Mouse (Mus musculus) inflammation-experienced regulatory T-cells (primary cell): ENCODE measurements around the gene Timm8b. TPM values are rescaled to one million over a fixed set of nuclear protein-coding genes. Genes with fewer than 3 reads are reported as not detected.

Source experiments
- polyA plus RNA-seq, 2 experiments: library from polyadenylated mRNA; unstranded; fragments of 100-300 nt; shearing (Covaris generic); gene quantifications; one replicate each; pipeline ENCODE4 v1.2.1; 2017

Timm8b gene
- 10 to 100 TPM; 85.5 to 92.1 TPM for polyA plus RNA-seq

GRCm38 (mm10) chr9:50603189-50603997 is at the start of gene Timm8b, which contains the start of gene Sdhd:
TSS of gene Timm8b (plus strand) at chr9:50603910.
TSS of gene Sdhd (minus strand) at chr9:50603812.

DNA sequence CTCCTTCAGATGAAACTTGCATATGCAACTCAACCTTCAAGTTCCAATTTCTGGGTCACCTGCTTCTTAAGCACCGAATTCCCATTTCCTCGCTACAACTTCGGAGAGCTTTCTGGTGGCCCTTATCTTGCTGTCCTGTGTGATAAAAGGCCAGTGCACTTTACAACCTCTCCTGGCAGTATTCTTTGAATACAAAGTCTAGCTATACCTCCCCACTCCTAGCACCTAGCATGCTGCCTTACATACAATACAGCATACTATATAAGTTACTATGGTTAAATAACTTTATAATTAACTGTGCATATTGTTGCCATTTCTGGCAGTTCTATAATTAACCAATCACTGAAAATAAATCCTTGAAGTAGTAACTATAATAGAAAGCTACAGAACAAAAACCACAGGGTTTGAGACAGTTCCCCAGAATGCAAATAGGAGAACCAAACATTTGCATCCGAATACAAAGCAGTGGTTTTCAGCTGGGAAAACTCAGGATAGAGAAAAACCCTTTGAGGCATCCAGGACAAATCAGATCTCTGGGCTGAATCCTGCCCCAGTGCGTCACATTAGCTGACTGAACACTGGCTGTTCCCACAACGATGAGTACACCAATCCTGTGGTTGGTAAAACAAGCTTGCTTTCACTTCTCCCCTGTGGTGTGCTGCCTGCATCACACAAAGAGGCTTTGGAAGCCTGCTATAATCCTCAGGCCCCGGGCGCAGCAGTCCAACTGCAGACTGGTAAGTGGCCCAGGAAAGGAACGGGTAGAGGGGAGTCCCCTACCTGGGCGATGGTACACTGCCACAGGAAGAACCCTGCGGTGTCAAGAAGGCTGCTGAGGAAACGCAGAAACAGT is 49.2 kb upstream of the Timm8b start, which contains the start of gene Il18:
Il18 (plus strand) TSS at position 587 of the 853 bp plus-strand sequence.

DNA sequence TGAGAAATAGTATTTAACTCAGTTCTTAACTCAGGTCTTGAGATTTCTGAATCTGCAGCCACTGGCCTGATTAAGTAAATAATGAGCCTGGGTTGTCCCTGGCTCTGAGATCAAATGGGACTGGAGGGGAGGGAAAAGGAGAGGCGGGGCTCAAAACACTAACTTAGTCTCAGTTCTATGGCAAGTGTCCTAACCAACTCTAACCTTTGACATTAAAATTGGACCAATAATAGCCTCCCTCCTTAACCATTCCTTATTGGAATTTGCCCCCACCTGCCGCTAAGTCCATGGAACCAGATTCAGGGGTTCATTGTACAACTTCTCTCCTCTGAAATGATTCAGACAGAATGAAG is 48.6 kb upstream of the Timm8b start, which contains the start of gene Bco2:
Bco2 (minus strand) TSS at position 88 of the 353 bp plus-strand sequence.

DNA sequence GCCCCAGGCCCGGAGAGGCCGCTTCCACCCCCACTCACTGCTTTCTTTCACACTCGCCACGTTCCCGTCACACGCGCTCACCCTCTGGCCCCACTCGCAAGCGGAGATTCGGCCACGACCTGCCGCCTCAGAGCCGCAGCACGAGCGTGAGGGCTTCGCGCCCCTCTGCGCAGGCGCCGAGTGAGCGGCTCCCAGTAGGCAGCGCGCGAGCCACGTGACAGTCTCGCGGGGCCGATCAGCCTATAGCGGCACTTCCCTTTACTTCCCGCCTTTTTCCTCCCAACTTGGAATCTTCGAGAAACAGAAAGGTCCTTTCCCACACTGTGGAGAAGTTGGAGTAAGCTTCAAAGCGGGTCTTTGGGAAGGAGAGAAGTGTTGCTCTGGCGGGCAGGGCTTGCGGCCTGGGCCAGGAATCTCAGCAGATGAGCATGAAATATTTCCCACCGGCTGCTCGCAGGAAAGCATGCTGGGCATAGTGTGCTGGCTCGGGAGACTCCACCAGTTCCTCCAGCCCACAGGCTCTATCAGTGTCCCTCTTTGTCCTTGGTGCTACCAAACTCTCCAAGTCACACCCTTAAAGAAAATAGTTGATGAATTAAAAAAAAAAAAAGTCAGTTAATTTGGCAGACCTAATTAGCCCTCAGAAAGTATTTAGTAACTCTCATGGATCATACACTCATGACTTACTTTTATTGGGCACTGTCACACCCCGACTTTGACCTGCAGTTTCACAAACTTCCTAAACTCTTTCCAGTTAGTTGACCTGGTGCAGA is 42.4 kb upstream of the Timm8b start, which contains the start of gene Tex12:
Tex12 (minus strand) TSS at position 181 of the 773 bp plus-strand sequence.

GRCm38 (mm10) chr9:50616766-50617603 is 13.3 kb downstream of the Timm8b start, which contains the start of the genes Pih1d2 and Nkapd1:
TSS of gene Pih1d2 (plus strand) at chr9:50617321.
TSS of gene Nkapd1 (minus strand) at chr9:50617464.

Other genes with a start within 250 kb of the Timm8b start
- 1 to 10 TPM in 1 of 2 experiments, not detected in 1; 5.6 TPM for gene Plet1, start 109.4 kb upstream of the Timm8b start, polyA plus RNA-seq
- gene Pts, start 75.2 kb upstream of the Timm8b start, polyA plus RNA-seq = 100 to 1,000 TPM; 113 to 121 TPM
- gene Il18, start 49.1 kb upstream of the Timm8b start, polyA plus RNA-seq = 1 to 10 TPM in 1 of 2 experiments, under 1 TPM in 1; 0.33 to 4.7 TPM
- gene Bco2, start 48.7 kb upstream of the Timm8b start, polyA plus RNA-seq = under 1 TPM in 1 of 2 experiments, not detected in 1; 0.35 TPM
- under 1 TPM in 1 of 2 experiments, not detected in 1; 0.56 TPM for gene Tex12, start 42.6 kb upstream of the Timm8b start, polyA plus RNA-seq
- 100 to 1,000 TPM; 153 to 163 TPM for gene Sdhd, start 98 bp upstream of the Timm8b start, polyA plus RNA-seq
- gene Pih1d2, start 13.4 kb downstream of the Timm8b start, polyA plus RNA-seq = 1 to 10 TPM in 1 of 2 experiments, under 1 TPM in 1; 0.93 to 1.1 TPM
- gene Nkapd1, start 13.6 kb downstream of the Timm8b start, polyA plus RNA-seq = 10 to 100 TPM; 23.6 to 30.3 TPM
- 10 to 100 TPM; 40.4 to 49.8 TPM for gene Dlat, start 55.9 kb downstream of the Timm8b start, polyA plus RNA-seq
- 1 to 10 TPM in 1 of 2 experiments, under 1 TPM in 1; 0.77 to 1.2 TPM for gene Dixdc1, start 135.6 kb downstream of the Timm8b start, polyA plus RNA-seq
- 1 to 10 TPM in 1 of 2 experiments, not detected in 1; 1.4 TPM for gene 2310030G06Rik, start 142.6 kb downstream of the Timm8b start, polyA plus RNA-seq
- gene Cryab, start 147.4 kb downstream of the Timm8b start, polyA plus RNA-seq = 1 to 10 TPM in 1 of 2 experiments, under 1 TPM in 1; 0.39 to 1.0 TPM
- not detected for gene Hspb2, start 148.4 kb downstream of the Timm8b start, polyA plus RNA-seq
- gene Fdxacb1, start 164.3 kb downstream of the Timm8b start, polyA plus RNA-seq = 1 to 10 TPM; 4.7 to 9.9 TPM
- 10 to 100 TPM; 22.4 to 27.9 TPM for gene Alg9, start 171.1 kb downstream of the Timm8b start, polyA plus RNA-seq
- gene 1110032A03Rik, start 171.6 kb downstream of the Timm8b start, polyA plus RNA-seq = 10 to 100 TPM in 1 of 2 experiments, 1 to 10 TPM in 1; 7.2 to 16.3 TPM
- gene Ppp2r1b, start 241.4 kb downstream of the Timm8b start, polyA plus RNA-seq = 10 to 100 TPM; 60.9 to 81.3 TPM